Mouse (Mus musculus): ENCODE measurements at regions not wholly inside any gene's neighbourhood (a gene's known extent, or its start where the extent isn't known, plus 50 kb on each side); places are given as distances from the start of the nearest gene placed in this dataset.

DNA sequence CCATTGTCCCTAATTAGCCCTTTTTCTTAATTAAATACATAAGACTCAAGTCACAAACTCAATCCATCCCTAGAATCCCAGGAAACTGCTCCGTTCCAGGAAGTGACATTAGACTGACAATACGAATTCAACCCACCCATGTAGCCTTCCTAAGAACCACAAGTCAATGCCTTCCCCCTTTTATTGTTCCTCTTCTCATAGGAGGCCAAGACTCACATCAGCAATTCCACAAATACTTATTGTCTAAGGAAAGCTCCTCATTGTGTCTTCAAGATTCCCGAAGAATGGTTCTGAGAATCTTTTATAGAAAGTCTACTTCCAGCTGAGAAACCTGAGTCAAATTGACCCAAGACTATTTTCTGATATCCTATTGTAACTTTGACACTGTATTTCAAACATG, 147.3 kb downstream of the Dmac1 start:
- no peak for DNase-seq (ENCODE audit: low spot score)

DNA sequence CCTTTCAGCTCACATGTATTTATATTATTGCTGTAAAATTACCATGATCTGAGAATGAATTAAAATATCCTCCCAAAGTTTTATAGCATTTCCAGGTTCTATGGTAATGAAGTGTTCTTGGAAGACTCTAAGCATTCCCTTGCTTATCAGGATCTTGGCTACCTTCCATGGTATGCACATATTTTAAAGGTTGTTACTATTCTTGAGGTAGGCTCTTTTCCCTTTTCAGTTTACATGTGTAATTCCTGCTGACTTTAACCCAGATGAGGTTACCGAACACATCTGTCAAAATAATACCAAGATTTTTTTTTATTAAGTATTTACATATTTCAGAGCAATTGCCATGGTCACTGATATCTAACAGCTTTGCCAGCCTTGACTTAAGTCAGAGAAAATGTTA, 162.2 kb downstream of the Dmac1 start:
- no peak for DNase-seq (ENCODE audit: low spot score)

DNA sequence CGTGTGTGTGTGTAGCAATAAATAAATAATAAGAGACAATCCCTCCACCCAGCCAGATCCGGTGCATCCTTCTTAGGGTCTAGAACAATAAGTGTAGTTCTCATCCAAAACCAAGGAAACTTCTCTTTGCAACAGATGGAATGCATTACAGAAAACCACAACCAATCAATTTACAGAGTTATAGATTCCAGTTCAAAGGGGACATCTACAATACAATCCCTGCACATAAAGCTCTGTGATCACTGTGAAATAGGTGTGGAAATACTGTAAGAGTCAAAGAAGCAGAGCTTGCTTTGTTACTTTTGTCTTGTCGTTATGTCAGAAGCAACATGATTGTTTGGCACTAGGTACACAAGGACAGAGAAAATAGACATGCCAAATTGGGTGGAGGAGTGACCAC, 162.8 kb downstream of the Dmac1 start:
- no peak for DNase-seq (ENCODE audit: low spot score)

DNA sequence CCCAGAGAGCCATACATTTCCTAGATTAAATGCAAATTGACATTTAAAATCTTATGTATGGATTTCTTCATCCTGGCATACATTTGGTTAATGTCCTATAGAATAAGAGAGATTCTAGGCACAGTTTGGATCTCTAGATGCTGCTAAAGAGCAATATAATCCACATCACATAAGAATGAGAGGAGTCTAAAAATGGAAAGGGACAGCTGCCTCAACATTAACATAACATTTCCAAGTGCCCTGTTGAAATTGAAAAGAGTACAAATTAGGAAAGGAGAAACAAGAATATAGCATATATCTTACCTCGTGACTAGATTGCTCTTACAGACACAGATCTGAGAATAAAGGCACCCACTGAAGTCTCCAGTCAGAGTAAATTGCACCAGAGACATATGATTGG, 212.3 kb downstream of the Dmac1 start:
- DNase-seq (ENCODE audit: low spot score), result no peak

DNA sequence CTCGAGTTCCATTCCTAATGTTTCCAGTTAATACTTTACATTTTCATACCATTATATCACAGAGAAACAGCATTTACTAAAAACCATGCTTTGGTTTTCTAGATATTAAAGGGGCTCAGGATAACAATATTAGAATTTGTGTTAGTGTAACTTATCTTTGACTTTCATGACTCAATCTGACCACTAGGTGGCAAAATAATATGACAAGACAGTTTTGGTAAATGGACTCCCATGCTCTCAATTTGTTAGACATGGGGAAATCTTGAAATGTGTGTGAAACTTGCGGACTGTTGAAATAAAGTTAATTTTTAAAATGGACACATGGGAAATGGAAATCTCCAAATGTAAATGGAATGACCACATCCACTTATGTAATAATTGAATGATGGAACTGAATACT, 214.8 kb downstream of the Dmac1 start:
- DNase-seq (ENCODE audit: low spot score), result no peak

- DNase-seq (ENCODE audit: low spot score), result no peak
These were observed 234.6 kb downstream of the Dmac1 start for GRCm38 (mm10) chr4:75043510-75043909.

DNA sequence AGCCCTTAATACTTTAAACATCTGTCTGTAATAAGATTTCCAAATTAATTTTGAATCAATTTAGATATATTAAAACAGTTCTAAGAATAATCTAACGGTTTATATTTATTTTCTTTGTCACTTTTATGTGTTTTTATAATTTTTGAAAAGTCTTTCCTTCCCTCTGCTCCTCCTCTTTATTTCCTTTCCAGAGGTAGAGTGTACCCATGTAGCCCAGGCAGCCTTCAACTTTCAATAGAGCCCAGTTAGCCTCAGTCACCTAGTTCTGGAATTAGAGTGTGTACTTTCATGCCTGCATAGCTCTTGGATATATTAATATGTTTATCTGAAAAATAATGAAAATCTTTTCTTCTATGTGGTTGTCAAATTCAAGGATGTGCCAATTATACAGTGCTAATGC, 235.5 kb downstream of the Dmac1 start:
- no peak for DNase-seq (ENCODE audit: low spot score)

DNA sequence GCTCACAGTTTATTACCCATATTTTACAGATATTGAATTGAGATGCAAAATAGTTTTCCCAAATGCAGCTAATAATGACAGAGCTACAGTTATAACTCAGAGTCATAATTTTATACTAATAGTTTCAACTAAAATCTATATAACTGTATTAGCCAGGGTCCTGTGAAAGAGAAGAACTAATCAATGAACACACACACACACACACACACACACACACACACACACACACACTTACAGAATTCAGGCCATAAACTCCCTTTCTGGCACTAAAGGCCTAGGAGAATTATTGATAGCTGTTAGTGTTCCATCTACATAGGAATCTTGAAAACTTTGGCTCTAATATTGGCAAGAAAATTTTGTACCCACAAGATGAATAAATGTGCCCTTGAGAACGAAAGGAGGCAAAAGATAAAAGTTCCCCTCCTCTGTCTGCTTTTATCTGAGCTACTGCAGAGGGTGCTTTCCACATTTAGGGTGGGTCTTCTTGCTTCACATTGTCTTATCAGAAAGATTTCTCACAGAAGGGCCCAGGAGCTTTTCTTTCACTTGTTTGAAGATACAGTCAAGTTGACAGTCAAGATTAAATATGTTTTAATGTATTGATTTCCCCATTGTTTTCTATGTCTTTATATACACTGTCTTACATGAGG, 236.1 kb downstream of the Dmac1 start:
- peak; percentile 77 for DNase-seq (ENCODE audit: low spot score)

Data from c-Kit-positive CD71-positive TER-119-positive erythroid progenitor cells, embryonic 14.5 days (primary cell).